Comparison of ENCODE assay signal across 15 mouse cellular contexts in the genomic region with DNA sequence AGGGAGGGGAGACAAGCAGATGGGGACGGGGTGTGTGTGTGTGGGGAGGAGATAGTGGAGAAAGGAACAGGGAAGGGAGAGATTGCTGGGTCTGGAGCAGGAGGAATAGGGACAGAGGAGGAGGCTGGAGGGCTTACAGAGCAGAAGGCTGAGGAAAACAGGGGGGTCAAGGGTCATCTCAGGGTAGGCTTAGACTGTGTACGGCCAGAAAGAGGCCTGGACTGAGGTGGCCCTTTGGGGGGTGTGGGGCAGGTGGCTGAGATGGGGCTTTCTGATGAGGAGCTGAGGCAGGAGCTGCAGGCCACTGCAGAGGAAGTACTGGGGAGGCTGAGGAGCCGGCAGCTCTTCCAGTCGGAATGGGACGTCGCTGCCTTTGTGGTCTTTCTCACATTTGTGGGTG. TPM values are rescaled to one million over a fixed set of nuclear protein-coding genes. Genes with fewer than 3 reads are reported as not detected.
DNase-seq lines count a peak whose midpoint lies in the region; ATAC-seq and TF ChIP-seq lines count a peak whose summit lies in the region.
"Had no signal": no experiment of that assay in that cellular context is flagged by ENCODE, and none has a peak within 500 bp of the region (broad histone marks: within the 10 kb centered on the region; RNA-seq: fewer than 3 reads in every experiment).

No protein-coding gene starts in this region.

- TF ChIP-seq EP300 in ES-Bruce4 (IDR thresholded peaks at IDR 0.05; ENCODE audit: insufficient read depth, low read depth, low read length), result no peak

- no peak for ATAC-seq in embryonic facial prominence, embryonic 15.5 days (ENCODE audit: insufficient number of reproducible peaks, low FRiP score, low TSS enrichment, low read depth)
- ATAC-seq: activated CD4-positive, CD25-positive, alpha-beta regulatory T cell, adult 4 months; forebrain, postnatal 0 days; inflammation-experienced regulatory T-cells, adult 6 months had no signal

- no peak for TF ChIP-seq POLR2A in ES-Bruce4 (IDR thresholded peaks at IDR 0.05; ENCODE audit: insufficient read depth, low read length)

- TF ChIP-seq CTCF in ES-Bruce4 (IDR thresholded peaks at IDR 0.05; ENCODE audit: low read depth, low read length), result no peak

- H3K27me3 ChIP-seq in ES-Bruce4 (ENCODE audit: control insufficient read depth, insufficient read depth, low read length, poor library complexity, severe bottlenecking), result no peaks in the 10 kb centered on the region
- no peaks in the 10 kb centered on the region for H3K27me3 ChIP-seq in embryonic facial prominence, embryonic 15.5 days
- no peaks in the 10 kb centered on the region for H3K27me3 ChIP-seq in limb, embryonic 10.5 days (ENCODE audit: low read depth, poor library complexity, severe bottlenecking)
- H3K27me3 ChIP-seq: CH12.LX; neural tube, embryonic 12.5 days had no signal

- peak; percentile 23 for DNase-seq in kidney, adult 11 months
- DNase-seq in kidney, postnatal 10 days, result no peak
- DNase-seq in limb, embryonic 10.5 days (ENCODE audit: low spot score), result no peak
- no peak for DNase-seq in gastrocnemius, adult 8-10 months (ENCODE audit: low spot score in 2 of 2)
- no peak for DNase-seq in spleen, adult 18-20 months
- no peak for DNase-seq in right cerebral cortex, postnatal 14 days
- DNase-seq: forebrain, postnatal 0 days had no signal

- no peaks in the 10 kb centered on the region for H3K9me3 ChIP-seq in ES-Bruce4 (replicated peaks; ENCODE audit: control insufficient read depth, insufficient read depth, low read length, poor library complexity, severe bottlenecking)
- no peaks in the 10 kb centered on the region for H3K9me3 ChIP-seq in embryonic facial prominence, embryonic 15.5 days (replicated peaks)
- H3K9me3 ChIP-seq in limb, embryonic 10.5 days (replicated peaks), result no peaks in the 10 kb centered on the region
- H3K9me3 ChIP-seq: neural tube, embryonic 12.5 days had no signal

- H3K9ac ChIP-seq in ES-Bruce4 (ENCODE audit: low read depth, poor library complexity, severe bottlenecking), result peak overlapping the region; percentile 24; the same call in 1 of the 2 replicates
- no peak overlapping the region for H3K9ac ChIP-seq in embryonic facial prominence, embryonic 15.5 days
- H3K9ac ChIP-seq: forebrain, postnatal 0 days; neural tube, embryonic 12.5 days had no signal

- no peak overlapping the region for H3K27ac ChIP-seq in ES-Bruce4 (ENCODE audit: insufficient read depth, low read length)
- H3K27ac ChIP-seq in embryonic facial prominence, embryonic 15.5 days (replicated peaks), result no peak overlapping the region
- H3K27ac ChIP-seq in limb, embryonic 10.5 days, result peak overlapping the region; percentile 46; the same call in 1 of the 2 replicates
- H3K27ac ChIP-seq: neural tube, embryonic 12.5 days had no signal

- H3K4me2 ChIP-seq in embryonic facial prominence, embryonic 15.5 days (replicated peaks), result peak overlapping the region; percentile 15; the same call in 1 of the 2 replicates
- H3K4me2 ChIP-seq: neural tube, embryonic 12.5 days had no signal

- WGBS in embryonic facial prominence, embryonic 15.5 days, result 42% methylated on average over 6 of the region's 6 CpGs
- 47% methylated on average over 6 of the region's 6 CpGs for WGBS in limb, embryonic 10.5 days

- peak overlapping the region; percentile 43 for H3K4me3 ChIP-seq in ES-Bruce4 (ENCODE audit: low read depth, low read length)
- 0 out of 2 replicates have a peak overlapping the region, but pooled peaks have one; percentile 8 for H3K4me3 ChIP-seq in embryonic facial prominence, embryonic 15.5 days (replicated peaks)
- no peak overlapping the region for H3K4me3 ChIP-seq in limb, embryonic 10.5 days
- H3K4me3 ChIP-seq: neural tube, embryonic 12.5 days had no signal

- H3K36me3 ChIP-seq in ES-Bruce4 (ENCODE audit: control insufficient read depth, insufficient read depth, low read length, poor library complexity, severe bottlenecking), result no peaks in the 10 kb centered on the region
- H3K36me3 ChIP-seq in embryonic facial prominence, embryonic 15.5 days, result no peaks in the 10 kb centered on the region
- peaks cover 18% of the 10 kb centered on the region for H3K36me3 ChIP-seq in limb, embryonic 10.5 days

- peaks cover 4% of the 10 kb centered on the region for H3K4me1 ChIP-seq in ES-Bruce4 (ENCODE audit: control insufficient read depth, insufficient read depth, low read length)
- H3K4me1 ChIP-seq in embryonic facial prominence, embryonic 15.5 days, result peaks cover 7% of the 10 kb centered on the region
- peaks cover 19% of the 10 kb centered on the region for H3K4me1 ChIP-seq in limb, embryonic 10.5 days

RNA-seq across cellular contexts. Expression of a gene that starts 0.4 kb away (rescaled TPM):
- polyA plus RNA-seq in ES-Bruce4 (2011; ENCODE audit: insufficient read depth, insufficient read length, low read depth, missing spikeins), result 7.7 and 10.1 TPM in 2 replicates
- polyA plus RNA-seq in embryonic facial prominence, embryonic 15.5 days (2015; fragmentation: Nextera tagmentation; extraction: Ambion mirVana), result 14.2 and 17.9 TPM in 2 replicates
- 1.6 and 2.2 TPM in 2 replicates for polyA plus RNA-seq in limb, embryonic 10.5 days (2016; fragmentation: Nextera tagmentation; extraction: Ambion mirVana)
- total RNA-seq in gastrocnemius, adult 8-10 months (2022), result not detected
- total RNA-seq: CH12.LX; forebrain, postnatal 0 days; granulocyte monocyte progenitor cell, adult 5-6 weeks; left cerebral cortex, adult 8-10 months had no signal
- polyA plus RNA-seq: activated CD4-positive, CD25-positive, alpha-beta regulatory T cell, adult 4 months; inflammation-experienced regulatory T-cells, adult 6 months; neural tube, embryonic 12.5 days had no signal

RNA-seq across cellular contexts. Expression of a gene that starts 5.9 kb away (rescaled TPM):
- 40.8 and 44.5 TPM in 2 replicates for polyA plus RNA-seq in ES-Bruce4 (2011; ENCODE audit: insufficient read depth, insufficient read length, low read depth, missing spikeins)
- polyA plus RNA-seq in embryonic facial prominence, embryonic 15.5 days (2015; fragmentation: Nextera tagmentation; extraction: Ambion mirVana), result 63.5 and 69.8 TPM in 2 replicates
- polyA plus RNA-seq in limb, embryonic 10.5 days (2016; fragmentation: Nextera tagmentation; extraction: Ambion mirVana), result 56.9 and 70.7 TPM in 2 replicates
- total RNA-seq in gastrocnemius, adult 8-10 months (2022), result 1 to 10 TPM; 4.4 to 7.8 (median 6.0) TPM

RNA-seq across cellular contexts. Expression of a gene that starts 9.8 kb away (rescaled TPM):
- polyA plus RNA-seq in ES-Bruce4 (2011; ENCODE audit: insufficient read depth, insufficient read length, low read depth, missing spikeins), result not detected in 2 replicates
- polyA plus RNA-seq in embryonic facial prominence, embryonic 15.5 days (2015; fragmentation: Nextera tagmentation; extraction: Ambion mirVana), result not detected in 2 replicates
- not detected in 2 replicates for polyA plus RNA-seq in limb, embryonic 10.5 days (2016; fragmentation: Nextera tagmentation; extraction: Ambion mirVana)
- not detected for total RNA-seq in gastrocnemius, adult 8-10 months (2022)
- total RNA-seq: forebrain, postnatal 0 days; granulocyte monocyte progenitor cell, adult 5-6 weeks; left cerebral cortex, adult 8-10 months had no signal
- polyA plus RNA-seq: activated CD4-positive, CD25-positive, alpha-beta regulatory T cell, adult 4 months; forebrain, postnatal 0 days; inflammation-experienced regulatory T-cells, adult 6 months; neural tube, embryonic 12.5 days had no signal

RNA-seq across cellular contexts. Expression of a gene that starts 42.2 kb away (rescaled TPM):
- polyA plus RNA-seq in ES-Bruce4 (2011; ENCODE audit: insufficient read depth, insufficient read length, low read depth, missing spikeins), result 85.9 and 92.5 TPM in 2 replicates
- 130 and 136 TPM in 2 replicates for polyA plus RNA-seq in embryonic facial prominence, embryonic 15.5 days (2015; fragmentation: Nextera tagmentation; extraction: Ambion mirVana)
- polyA plus RNA-seq in limb, embryonic 10.5 days (2016; fragmentation: Nextera tagmentation; extraction: Ambion mirVana), result 191 and 204 TPM in 2 replicates
- 10 to 100 TPM; 31.2 to 34.1 (median 33.6) TPM for total RNA-seq in gastrocnemius, adult 8-10 months (2022)

RNA-seq across cellular contexts. Expression of a gene that starts 42.4 kb away (rescaled TPM):
- polyA plus RNA-seq in ES-Bruce4 (2011; ENCODE audit: insufficient read depth, insufficient read length, low read depth, missing spikeins), result 25.3 and 25.9 TPM in 2 replicates
- polyA plus RNA-seq in embryonic facial prominence, embryonic 15.5 days (2015; fragmentation: Nextera tagmentation; extraction: Ambion mirVana), result 20.4 and 23.6 TPM in 2 replicates
- 19.1 and 22.7 TPM in 2 replicates for polyA plus RNA-seq in limb, embryonic 10.5 days (2016; fragmentation: Nextera tagmentation; extraction: Ambion mirVana)
- total RNA-seq in gastrocnemius, adult 8-10 months (2022), result 10 to 100 TPM; 21.9 to 25.6 (median 23.0) TPM
